Mouse (Mus musculus): Measurements from ENCODE around the gene Sgcd. TPM values are rescaled to one million over a fixed set of nuclear protein-coding genes. Genes with fewer than 3 reads are reported as not detected.

Gene Sgcd
- polyA plus RNA-seq, 1 experiment from 2014 or later = 4.8 TPM

GRCm38 (mm10) chr11:47247703-47248344, 740.9 kb downstream of the Sgcd start:
- Histone ChIP-seq H3K9ac (ENCODE audit: low read depth, low read length) (no peak overlapping the region), H3K4me3 (ENCODE audit: low read length) (no peak overlapping the region), H3K27me3 (replicated peaks; ENCODE audit: control insufficient read depth, insufficient read depth, low read length) (no peaks in the 10 kb centered on the region), H3K9me3 (ENCODE audit: control insufficient read depth, low read length) (no peaks in the 10 kb centered on the region), H3K4me2 (ENCODE audit: low read length) (no peak overlapping the region), H3K36me3 (ENCODE audit: control insufficient read depth, insufficient read depth, low read length) (no peaks in the 10 kb centered on the region), H3K4me1 (ENCODE audit: control insufficient read depth, insufficient read depth, low read depth, low read length) (no peaks in the 10 kb centered on the region; the same call in 1 of the 2 replicates), H3K27ac (ENCODE audit: low read depth, low read length) (no peak overlapping the region)
- 59% methylated on average over 8 of the region's 8 CpGs for WGBS
- ATAC-seq = no peak

DNA sequence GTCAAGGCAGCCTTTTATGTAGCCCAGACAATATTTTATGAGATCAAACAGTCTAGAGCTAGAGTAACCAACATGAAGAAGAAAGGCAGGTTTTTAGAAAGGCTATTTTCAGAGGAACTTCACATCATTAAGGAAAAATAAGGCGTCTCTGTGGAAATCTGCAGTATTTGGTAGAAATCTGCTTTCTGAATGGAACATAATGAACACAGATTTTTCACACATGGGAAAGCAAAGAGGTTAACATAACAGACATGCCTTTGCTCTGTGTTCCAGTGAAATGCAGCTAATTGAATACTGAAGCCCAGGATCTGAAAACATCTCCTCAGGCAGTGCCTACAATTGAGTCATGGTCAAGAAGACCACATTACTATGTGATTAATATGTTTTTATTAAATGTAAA, 746.4 kb downstream of the Sgcd start:
- 71% methylated on average over 1 of the region's 1 CpGs for WGBS
- Histone ChIP-seq H3K4me1 (ENCODE audit: control insufficient read depth, insufficient read depth, low read depth, low read length) (no peaks in the 10 kb centered on the region), H3K9ac (ENCODE audit: low read depth, low read length) (no peak overlapping the region), H3K4me2 (ENCODE audit: low read length) (no peak overlapping the region), H3K36me3 (ENCODE audit: control insufficient read depth, insufficient read depth, low read length) (no peaks in the 10 kb centered on the region), H3K27ac (ENCODE audit: low read depth, low read length) (no peak overlapping the region), H3K9me3 (ENCODE audit: control insufficient read depth, low read length) (no peaks in the 10 kb centered on the region), H3K27me3 (replicated peaks; ENCODE audit: control insufficient read depth, insufficient read depth, low read length) (no peaks in the 10 kb centered on the region), H3K4me3 (ENCODE audit: low read length) (no peak overlapping the region)
- ATAC-seq = no peak

DNA sequence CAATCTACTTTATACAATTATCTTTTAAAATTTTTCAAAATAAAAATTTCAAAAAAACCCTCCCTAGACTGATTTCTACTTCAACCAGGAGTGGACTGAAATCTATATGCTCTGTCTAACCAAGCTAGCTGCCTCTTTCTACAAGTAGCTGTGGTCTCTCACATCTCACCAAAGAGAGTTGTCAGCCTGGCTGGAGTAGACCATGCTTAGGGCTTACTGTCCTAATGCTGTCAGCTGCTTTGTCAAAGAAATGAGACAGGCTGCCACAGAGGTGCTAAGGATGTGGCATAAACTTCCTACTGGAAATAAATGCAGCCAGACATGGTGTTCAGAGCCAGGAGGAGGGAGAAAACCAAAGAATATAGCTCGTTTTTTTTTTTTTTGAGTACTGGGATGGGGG, 760.5 kb downstream of the Sgcd start:
- ATAC-seq = no peak
- 48% methylated on average over 1 of the region's 1 CpGs for WGBS

DNA sequence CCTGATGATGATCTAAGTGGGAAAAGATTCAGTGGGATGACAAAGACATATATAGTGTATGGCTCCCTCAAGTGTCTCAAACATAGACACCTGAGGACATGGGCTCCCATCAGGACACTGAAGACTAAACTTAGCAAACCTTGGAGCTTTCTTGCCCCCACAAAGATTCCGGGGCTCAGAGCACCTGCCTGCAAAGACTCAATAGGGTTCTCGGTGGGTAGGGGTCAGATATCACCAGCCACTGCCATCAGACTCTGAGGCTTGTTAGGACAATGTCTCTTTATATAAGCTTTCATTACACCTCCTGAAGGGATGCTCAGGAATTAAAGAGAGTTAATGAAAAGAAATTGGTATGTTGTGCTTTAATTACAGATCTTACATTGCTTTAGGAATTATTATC, 764.6 kb downstream of the Sgcd start:
- WGBS = 81% methylated on average over 2 of the region's 2 CpGs
- Histone ChIP-seq H3K9ac (ENCODE audit: low read depth, low read length) (no peak overlapping the region), H3K27ac (ENCODE audit: low read depth, low read length) (no peak overlapping the region), H3K4me2 (ENCODE audit: low read length) (no peak overlapping the region), H3K36me3 (ENCODE audit: control insufficient read depth, insufficient read depth, low read length) (no peaks in the 10 kb centered on the region), H3K4me3 (ENCODE audit: low read length) (no peak overlapping the region), H3K27me3 (replicated peaks; ENCODE audit: control insufficient read depth, insufficient read depth, low read length) (no peaks in the 10 kb centered on the region), H3K4me1 (ENCODE audit: control insufficient read depth, insufficient read depth, low read depth, low read length) (no peaks in the 10 kb centered on the region), H3K9me3 (ENCODE audit: control insufficient read depth, low read length) (no peaks in the 10 kb centered on the region)
- no peak for ATAC-seq

More for the DNA sequence above, 760.5 kb downstream of the Sgcd start:
- Histone ChIP-seq H3K36me3 (ENCODE audit: control insufficient read depth, insufficient read depth, low read length) (no peaks in the 10 kb centered on the region), H3K27ac (ENCODE audit: low read depth, low read length) (no peak overlapping the region), H3K4me3 (ENCODE audit: low read length) (no peak overlapping the region), H3K9ac (ENCODE audit: low read depth, low read length) (no peak overlapping the region), H3K4me2 (ENCODE audit: low read length) (no peak overlapping the region), H3K9me3 (ENCODE audit: control insufficient read depth, low read length) (peaks cover 2% of the 10 kb centered on the region; the same call in 1 of the 2 replicates), H3K4me1 (ENCODE audit: control insufficient read depth, insufficient read depth, low read depth, low read length) (no peaks in the 10 kb centered on the region), H3K27me3 (replicated peaks; ENCODE audit: control insufficient read depth, insufficient read depth, low read length) (no peaks in the 10 kb centered on the region)

DNA sequence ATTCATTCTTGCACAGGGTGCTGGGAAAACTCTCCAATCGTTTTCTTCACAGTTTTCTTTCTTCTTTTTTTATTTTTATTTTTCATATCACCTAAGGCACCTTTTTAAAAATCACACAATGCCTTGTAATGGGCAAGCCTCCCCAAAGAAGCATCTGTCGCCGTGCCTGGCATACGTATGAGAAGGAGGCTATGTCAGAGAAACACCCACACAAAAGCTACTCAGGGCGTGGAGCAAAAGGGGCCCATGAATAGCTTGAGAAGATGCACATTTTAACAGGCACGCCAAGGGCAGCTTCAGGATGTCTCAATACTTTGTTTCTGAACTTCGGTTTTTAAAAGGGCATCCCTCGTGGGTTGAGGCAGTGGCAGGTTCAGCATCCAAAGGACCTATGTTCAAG, 777.2 kb downstream of the Sgcd start:
- H3K4me3 ChIP-seq (ENCODE audit: low read length) = no peak overlapping the region
- H3K27ac ChIP-seq (ENCODE audit: low read depth, low read length) = no peak overlapping the region
- H3K4me2 ChIP-seq (ENCODE audit: low read length) = no peak overlapping the region
- ATAC-seq = no peak
- no peaks in the 10 kb centered on the region for H3K27me3 ChIP-seq (replicated peaks; ENCODE audit: control insufficient read depth, insufficient read depth, low read length)
- WGBS = 77% methylated on average over 8 of the region's 8 CpGs
- no peaks in the 10 kb centered on the region for H3K36me3 ChIP-seq (ENCODE audit: control insufficient read depth, insufficient read depth, low read length)
- H3K9ac ChIP-seq (ENCODE audit: low read depth, low read length) = no peak overlapping the region
- no peaks in the 10 kb centered on the region for H3K4me1 ChIP-seq (ENCODE audit: control insufficient read depth, insufficient read depth, low read depth, low read length)
- no peaks in the 10 kb centered on the region for H3K9me3 ChIP-seq (ENCODE audit: control insufficient read depth, low read length)

- no peaks in the 10 kb centered on the region for H3K9me3 ChIP-seq (ENCODE audit: control insufficient read depth, low read length)
- no peak overlapping the region for H3K4me2 ChIP-seq (ENCODE audit: low read length)
- no peaks in the 10 kb centered on the region for H3K4me1 ChIP-seq (ENCODE audit: control insufficient read depth, insufficient read depth, low read depth, low read length)
- no peaks in the 10 kb centered on the region for H3K36me3 ChIP-seq (ENCODE audit: control insufficient read depth, insufficient read depth, low read length)
- 67% methylated on average over 1 of the region's 1 CpGs for WGBS
- ATAC-seq = no peak
- H3K4me3 ChIP-seq (ENCODE audit: low read length) = no peak overlapping the region
- H3K9ac ChIP-seq (ENCODE audit: low read depth, low read length) = no peak overlapping the region
- H3K27me3 ChIP-seq (replicated peaks; ENCODE audit: control insufficient read depth, insufficient read depth, low read length) = no peaks in the 10 kb centered on the region
- H3K27ac ChIP-seq (ENCODE audit: low read depth, low read length) = no peak overlapping the region
Measured at GRCm38 (mm10) chr11:47206461-47206860, 782.3 kb downstream of the Sgcd start.

- Histone ChIP-seq H3K4me1 (ENCODE audit: control insufficient read depth, insufficient read depth, low read depth, low read length) (no peaks in the 10 kb centered on the region), H3K27ac (ENCODE audit: low read depth, low read length) (no peak overlapping the region), H3K27me3 (replicated peaks; ENCODE audit: control insufficient read depth, insufficient read depth, low read length) (no peaks in the 10 kb centered on the region), H3K4me2 (ENCODE audit: low read length) (no peak overlapping the region), H3K9ac (ENCODE audit: low read depth, low read length) (no peak overlapping the region), H3K36me3 (ENCODE audit: control insufficient read depth, insufficient read depth, low read length) (no peaks in the 10 kb centered on the region), H3K4me3 (ENCODE audit: low read length) (no peak overlapping the region), H3K9me3 (ENCODE audit: control insufficient read depth, low read length) (no peaks in the 10 kb centered on the region)
- 80% methylated on average over 7 of the region's 7 CpGs for WGBS
- ATAC-seq = no peak
Measured at GRCm38 (mm10) chr11:47199106-47199505, 789.7 kb downstream of the Sgcd start.

DNA sequence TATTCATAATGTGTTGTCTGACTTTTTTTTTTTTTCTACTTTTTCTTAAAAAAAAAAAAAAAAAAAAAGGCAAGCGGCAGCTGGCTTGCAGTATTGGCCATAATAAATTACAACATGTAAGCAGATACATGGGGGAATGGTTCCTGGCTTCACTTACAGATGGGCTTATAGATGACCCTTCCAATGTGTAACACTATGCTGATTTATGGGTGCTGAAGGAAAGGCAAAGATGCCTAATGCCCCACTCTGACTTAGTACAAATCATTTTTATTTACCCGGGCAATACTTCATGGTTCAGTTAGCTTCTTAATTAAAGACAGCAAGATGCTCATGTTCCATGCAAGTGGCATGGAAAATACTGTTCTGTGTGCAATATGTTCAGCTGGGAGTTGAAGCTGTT, 800.2 kb downstream of the Sgcd start:
- Histone ChIP-seq H3K9ac (ENCODE audit: low read depth, low read length) (no peak overlapping the region), H3K4me3 (ENCODE audit: low read length) (no peak overlapping the region), H3K4me2 (ENCODE audit: low read length) (no peak overlapping the region), H3K4me1 (ENCODE audit: control insufficient read depth, insufficient read depth, low read depth, low read length) (no peaks in the 10 kb centered on the region), H3K36me3 (ENCODE audit: control insufficient read depth, insufficient read depth, low read length) (no peaks in the 10 kb centered on the region), H3K27ac (ENCODE audit: low read depth, low read length) (no peak overlapping the region), H3K9me3 (ENCODE audit: control insufficient read depth, low read length) (no peaks in the 10 kb centered on the region), H3K27me3 (replicated peaks; ENCODE audit: control insufficient read depth, insufficient read depth, low read length) (no peaks in the 10 kb centered on the region)
- ATAC-seq = no peak
- WGBS = 76% methylated on average over 2 of the region's 2 CpGs

DNA sequence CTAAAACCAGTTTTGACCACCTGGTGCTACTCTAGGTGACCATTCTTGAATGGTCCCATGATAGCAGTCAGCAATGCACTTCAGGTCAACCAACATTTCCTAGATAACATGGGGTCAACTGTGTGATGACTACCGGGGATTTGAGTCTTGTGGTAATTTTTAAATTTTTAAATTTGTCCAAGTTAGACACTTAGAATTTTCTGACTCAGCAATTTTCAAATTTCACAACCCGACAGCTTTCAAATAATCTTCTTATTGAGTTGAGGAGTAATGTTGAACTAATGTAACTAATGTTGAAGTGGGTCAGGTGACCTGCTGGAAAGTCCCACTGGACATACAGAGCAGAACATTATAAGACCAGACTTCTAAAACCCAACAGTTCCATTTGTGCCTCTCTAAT, 813.8 kb downstream of the Sgcd start:
- 98% methylated on average over 2 of the region's 2 CpGs for WGBS
- H3K9me3 ChIP-seq (ENCODE audit: control insufficient read depth, low read length) = no peaks in the 10 kb centered on the region

More for the DNA sequence above, 813.8 kb downstream of the Sgcd start:
- Histone ChIP-seq H3K36me3 (ENCODE audit: control insufficient read depth, insufficient read depth, low read length) (no peaks in the 10 kb centered on the region), H3K9ac (ENCODE audit: low read depth, low read length) (no peak overlapping the region), H3K27me3 (replicated peaks; ENCODE audit: control insufficient read depth, insufficient read depth, low read length) (no peaks in the 10 kb centered on the region), H3K4me3 (ENCODE audit: low read length) (no peak overlapping the region), H3K4me2 (ENCODE audit: low read length) (no peak overlapping the region), H3K27ac (ENCODE audit: low read depth, low read length) (no peak overlapping the region), H3K4me1 (ENCODE audit: control insufficient read depth, insufficient read depth, low read depth, low read length) (no peaks in the 10 kb centered on the region)
- ATAC-seq = no peak
